Mouse (Mus musculus) embryonic fibroblast, embryonic 13.5 days (primary cell): Measurements from ENCODE around the gene Sgta.

Experiments used
- CTCF ChIP-seq: IDR thresholded peaks from 2 replicates; pipeline ENCODE4 v1.5.1; 2011; ENCODE audit warnings: mild to moderate bottlenecking, control low read depth, low read length, moderate library complexity, borderline replicate concordance; ENCODE audit not compliant: insufficient read depth
- POLR2A ChIP-seq: IDR thresholded peaks from 2 replicates; pipeline ENCODE4 v1.6.1; 2011; ENCODE audit warnings: low read depth, mild to moderate bottlenecking, control low read depth, low read length, moderate library complexity

DNA sequence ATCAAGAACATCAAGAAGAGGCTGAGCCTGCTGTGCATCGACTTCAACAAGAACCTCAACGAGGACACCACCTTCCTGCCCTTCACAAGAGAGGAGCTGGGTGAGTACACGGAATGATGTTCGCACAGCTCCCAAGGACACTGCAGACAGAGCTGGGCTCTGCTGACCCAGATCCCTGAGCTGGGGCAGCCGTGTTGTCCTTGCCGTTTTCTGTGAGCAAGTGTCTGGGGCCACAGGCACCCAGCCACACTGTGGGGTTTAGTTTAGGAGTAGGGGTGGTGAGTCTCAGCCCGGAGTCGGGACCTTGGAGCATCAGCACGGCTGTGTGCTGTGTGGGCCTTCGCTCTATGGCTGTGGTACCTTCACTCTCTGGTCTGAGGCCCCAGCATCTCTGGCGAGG is 17.9 kb upstream of the Sgta start:
- no peak for TF ChIP-seq POLR2A
- TF ChIP-seq CTCF: no peak
